ENCODE assay signal across 28 mouse cellular contexts in the genomic region with DNA sequence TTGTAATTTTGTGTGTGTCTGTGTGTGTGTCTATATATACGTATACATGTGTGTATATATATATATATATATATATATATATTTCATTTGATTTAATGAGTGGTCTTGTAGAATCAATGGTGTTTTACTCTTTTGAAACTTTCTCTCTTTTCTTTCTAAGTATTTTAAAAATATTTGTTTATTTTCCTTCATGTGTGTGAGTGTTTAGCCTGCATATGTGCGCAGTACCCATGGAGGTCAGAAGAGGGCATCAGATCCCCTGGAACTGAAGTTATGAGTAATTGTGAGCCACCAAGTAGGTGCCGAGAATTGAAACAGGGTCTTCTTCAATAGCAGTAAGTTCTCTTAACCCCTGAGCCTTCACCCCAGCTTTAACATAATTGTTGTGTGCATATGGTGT. TPM values are rescaled to one million over a fixed set of nuclear protein-coding genes. Genes with fewer than 3 reads are reported as not detected.
A peak's percentile ranks its signal among the peaks of the same experiment; 100 is the strongest.
DNase-seq lines count a peak whose midpoint lies in the region; ATAC-seq and TF ChIP-seq lines count a peak whose summit lies in the region.
"Had no signal": no experiment of that assay in that cellular context is flagged by ENCODE, and none has a peak within 500 bp of the region (broad histone marks: within the 10 kb centered on the region; RNA-seq: fewer than 3 reads in every experiment).

No protein-coding gene starts in this region.

- TF ChIP-seq CTCF in gastrocnemius, adult 2 months (IDR thresholded peaks at IDR 0.05): peak; percentile 23; the same call in 1 of the 2 replicates
- peak; percentile 19; the same call in 1 of the 2 replicates for TF ChIP-seq CTCF in kidney, postnatal 0 days (IDR thresholded peaks at IDR 0.05; ENCODE audit: low read depth)
- peak; percentile 25 for TF ChIP-seq CTCF in midbrain, postnatal 0 days (IDR thresholded peaks at IDR 0.05)

- no peaks in the 10 kb centered on the region for H3K4me1 ChIP-seq in kidney, postnatal 0 days (replicated peaks; ENCODE audit: insufficient read depth, low read length)
- H3K4me1 ChIP-seq in midbrain, postnatal 0 days (ENCODE audit: insufficient read depth, low read length): no peaks in the 10 kb centered on the region
- H3K4me1 ChIP-seq in midbrain, embryonic 15.5 days: no peaks in the 10 kb centered on the region
- H3K4me1 ChIP-seq: embryonic facial prominence, embryonic 15.5 days; forebrain, embryonic 13.5 days; hindbrain, embryonic 13.5 days; liver, embryonic 15.5 days; megakaryocyte, embryonic 14.5 days; midbrain, embryonic 13.5 days had no signal

- intact Hi-C loops in gastrocnemius, adult 2 months (cut with DNase I): no loop called here

- H3K9me3 ChIP-seq in kidney, postnatal 0 days (replicated peaks; ENCODE audit: low read length): no peaks in the 10 kb centered on the region
- no peaks in the 10 kb centered on the region for H3K9me3 ChIP-seq in midbrain, postnatal 0 days (ENCODE audit: low read length)
- no peaks in the 10 kb centered on the region for H3K9me3 ChIP-seq in midbrain, embryonic 15.5 days
- H3K9me3 ChIP-seq: embryonic facial prominence, embryonic 10.5 days; embryonic facial prominence, embryonic 15.5 days; forebrain, embryonic 13.5 days; heart, embryonic 10.5 days; hindbrain, embryonic 13.5 days; liver, embryonic 15.5 days; lung, embryonic 15.5 days; midbrain, embryonic 13.5 days had no signal

- ATAC-seq in kidney, postnatal 0 days (replicated peaks; ENCODE audit: low FRiP score, low read depth): no peak
- ATAC-seq in midbrain, postnatal 0 days (ENCODE audit: low FRiP score): no peak
- ATAC-seq in midbrain, embryonic 15.5 days (replicated peaks): no peak
- ATAC-seq: activated CD4-positive, CD25-positive, alpha-beta regulatory T cell, adult 4 months; forebrain, embryonic 13.5 days; midbrain, embryonic 13.5 days had no signal

- H3K27me3 ChIP-seq in kidney, postnatal 0 days (ENCODE audit: insufficient read depth, low read length): no peaks in the 10 kb centered on the region
- H3K27me3 ChIP-seq in midbrain, postnatal 0 days (ENCODE audit: insufficient read depth, low read length): no peaks in the 10 kb centered on the region
- no peaks in the 10 kb centered on the region for H3K27me3 ChIP-seq in midbrain, embryonic 15.5 days (replicated peaks)
- H3K27me3 ChIP-seq: embryonic facial prominence, embryonic 15.5 days; hindbrain, embryonic 13.5 days; liver, embryonic 15.5 days; lung, embryonic 15.5 days; megakaryocyte, embryonic 14.5 days; midbrain, embryonic 13.5 days had no signal

- no peak for DNase-seq in gastrocnemius, adult 2 months
- no peak for DNase-seq in gastrocnemius, adult 8-10 months (ENCODE audit: low spot score in 2 of 2)
- no peak for DNase-seq in kidney, postnatal 0 days (ENCODE audit: low spot score)
- DNase-seq in kidney, adult 18-20 months: no peak
- no peak for DNase-seq in midbrain, postnatal 0 days (ENCODE audit: low spot score)
- DNase-seq in kidney, postnatal 4 days: no peak
- DNase-seq: adrenal gland, adult 2 months; cerebellum, adult 2 months; heart, postnatal 36 days; kidney, adult 2 months; liver; lung, postnatal 36 days; right cerebral cortex, adult 18-20 months; spleen, adult 18-20 months; thymus, adult 18-20 months; thymus, postnatal 25 days had no signal

- H3K4me2 ChIP-seq in kidney, postnatal 0 days (ENCODE audit: low read length): no peak overlapping the region
- H3K4me2 ChIP-seq in midbrain, postnatal 0 days (ENCODE audit: low read depth, low read length, poor library complexity, severe bottlenecking): no peak overlapping the region
- H3K4me2 ChIP-seq in midbrain, embryonic 15.5 days: no peak overlapping the region
- H3K4me2 ChIP-seq: embryonic facial prominence, embryonic 15.5 days; forebrain, embryonic 13.5 days; hindbrain, embryonic 13.5 days; liver, embryonic 15.5 days; lung, embryonic 15.5 days; midbrain, embryonic 13.5 days had no signal

- H3K9ac ChIP-seq in kidney, postnatal 0 days (ENCODE audit: low read depth, low read length): no peak overlapping the region
- H3K9ac ChIP-seq in midbrain, postnatal 0 days (replicated peaks; ENCODE audit: low read length, poor library complexity, severe bottlenecking): no peak overlapping the region
- no peak overlapping the region for H3K9ac ChIP-seq in midbrain, embryonic 15.5 days
- H3K9ac ChIP-seq: embryonic facial prominence, embryonic 15.5 days; forebrain, embryonic 13.5 days; hindbrain, embryonic 13.5 days; liver, embryonic 15.5 days; lung, embryonic 15.5 days; midbrain, embryonic 13.5 days had no signal

- no peaks in the 10 kb centered on the region for H3K36me3 ChIP-seq in kidney, postnatal 0 days (ENCODE audit: insufficient read depth, low read length)
- H3K36me3 ChIP-seq in midbrain, postnatal 0 days (ENCODE audit: insufficient read depth, low read length): no peaks in the 10 kb centered on the region
- no peaks in the 10 kb centered on the region for H3K36me3 ChIP-seq in midbrain, embryonic 15.5 days (replicated peaks)
- H3K36me3 ChIP-seq: embryonic facial prominence, embryonic 15.5 days; hindbrain, embryonic 13.5 days; liver, embryonic 15.5 days; lung, embryonic 15.5 days; midbrain, embryonic 13.5 days had no signal

- H3K27ac ChIP-seq in gastrocnemius, adult 2 months: no peak overlapping the region
- no peak overlapping the region for H3K27ac ChIP-seq in kidney, postnatal 0 days
- no peak overlapping the region for H3K27ac ChIP-seq in midbrain, postnatal 0 days (ENCODE audit: low read depth, low read length)
- H3K27ac ChIP-seq in midbrain, embryonic 15.5 days: no peak overlapping the region
- H3K27ac ChIP-seq: embryonic facial prominence, embryonic 10.5 days; embryonic facial prominence, embryonic 15.5 days; forebrain, embryonic 13.5 days; heart, embryonic 10.5 days; hindbrain, embryonic 13.5 days; liver, embryonic 15.5 days; lung, embryonic 15.5 days; midbrain, embryonic 13.5 days had no signal

- 93% methylated on average over 3 of the region's 3 CpGs for WGBS in kidney, postnatal 0 days
- 96% methylated on average over 3 of the region's 3 CpGs for WGBS in midbrain, postnatal 0 days
- 92% methylated on average over 3 of the region's 3 CpGs for WGBS in midbrain, embryonic 15.5 days

- no peak overlapping the region for H3K4me3 ChIP-seq in gastrocnemius, adult 2 months
- no peak overlapping the region for H3K4me3 ChIP-seq in kidney, postnatal 0 days (replicated peaks; ENCODE audit: low read depth, low read length)
- no peak overlapping the region for H3K4me3 ChIP-seq in midbrain, postnatal 0 days (ENCODE audit: low read depth, low read length)
- H3K4me3 ChIP-seq in midbrain, embryonic 15.5 days: no peak overlapping the region
- H3K4me3 ChIP-seq: embryonic facial prominence, embryonic 10.5 days; embryonic facial prominence, embryonic 15.5 days; forebrain, embryonic 13.5 days; heart, embryonic 10.5 days; hindbrain, embryonic 13.5 days; liver, embryonic 15.5 days; lung, embryonic 15.5 days; megakaryocyte, embryonic 14.5 days; midbrain, embryonic 13.5 days had no signal

RNA-seq across cellular contexts. Expression of gene Ror1, which starts 20.8 kb away (rescaled TPM):
- 1 to 10 TPM in 1 of 2 experiments, under 1 TPM in 1; 0.79 to 1.5 TPM for total RNA-seq in gastrocnemius, adult 2 months (2021)
- under 1 TPM; 0.52 to 0.83 (median 0.64) TPM for total RNA-seq in gastrocnemius, adult 8-10 months (2022)
- 7.1 and 8.3 TPM in 2 replicates for polyA plus RNA-seq in kidney, postnatal 0 days (2015; fragmentation: Nextera tagmentation; extraction: Ambion mirVana)
- total RNA-seq in midbrain, postnatal 0 days (2014; rRNA removed): 2.8 and 3.0 TPM in 2 replicates
- 0.73 and 0.76 TPM in 2 replicates for polyA plus RNA-seq in midbrain, postnatal 0 days (2015; fragmentation: Nextera tagmentation; extraction: Ambion mirVana)
- polyA plus RNA-seq in midbrain, embryonic 15.5 days (2015; fragmentation: Nextera tagmentation; extraction: Ambion mirVana): 1.1 and 1.6 TPM in 2 replicates
- total RNA-seq: neutrophil, adult 5-6 weeks had no signal
- polyA plus RNA-seq: activated CD4-positive, CD25-positive, alpha-beta regulatory T cell, adult 4 months had no signal
